Mouse (Mus musculus) liver, embryonic 15.5 days (tissue): ENCODE data around the gene Poldip3. TPM values are rescaled to one million over a fixed set of nuclear protein-coding genes. Genes with fewer than 3 reads are reported as not detected.

Experiments used
- ATAC-seq: fragments of 200-750 bp; cut with Nextera tagmentation; 2 replicates; pipeline ENCODE4 v1.8.0; 2017; ENCODE audit warnings: moderate number of reproducible peaks, mild to moderate bottlenecking, moderate library complexity; ENCODE audit not compliant: insufficient read depth
- H3K27ac ChIP-seq: fragments of 300-500 bp; sonication (generic); replicated peaks from 2 replicates; pipeline ENCODE4 v1.5.1; 2015; ENCODE audit warnings: mild to moderate bottlenecking, inconsistent platforms
- H3K27me3 ChIP-seq: fragments of 300-500 bp; sonication (generic); 2 replicates; pipeline ENCODE4 v1.6.1; 2015; ENCODE audit warnings: mild to moderate bottlenecking, inconsistent platforms
- H3K36me3 ChIP-seq: fragments of 300-500 bp; sonication (generic); replicated peaks from 2 replicates; pipeline ENCODE4 v1.6.1; 2015; ENCODE audit warnings: moderate library complexity, mild to moderate bottlenecking, inconsistent platforms
- H3K4me1 ChIP-seq: fragments of 300-500 bp; sonication (generic); replicated peaks from 2 replicates; pipeline ENCODE4 v1.6.1; 2015; ENCODE audit warnings: inconsistent platforms
- H3K4me2 ChIP-seq: fragments of 300-500 bp; sonication (generic); 2 replicates; pipeline ENCODE4 v1.6.1; 2015; ENCODE audit warnings: moderate library complexity, mild to moderate bottlenecking, inconsistent platforms
- H3K4me3 ChIP-seq: fragments of 300-500 bp; sonication (generic); replicated peaks from 2 replicates; pipeline ENCODE4 v1.5.1; 2015; ENCODE audit warnings: mild to moderate bottlenecking, inconsistent platforms
- H3K9ac ChIP-seq: fragments of 300-500 bp; sonication (generic); 2 replicates; pipeline ENCODE4 v1.6.1; 2015; ENCODE audit warnings: moderate library complexity, mild to moderate bottlenecking, inconsistent platforms
- H3K9me3 ChIP-seq: fragments of 300-500 bp; sonication (generic); replicated peaks from 2 replicates; pipeline ENCODE4 v1.6.1; 2016; ENCODE audit warnings: inconsistent platforms
- WGBS: fragments of 180-500 bp; shearing (Covaris S2); methylation state at CpG from one replicate; pipeline ENCODE4 v1.1.7; 2015; ENCODE audit warnings: mixed read lengths; ENCODE audit not compliant: insufficient replicate concordance; 5-methylcytosine and 5-hydroxymethylcytosine counted together
- polyA plus RNA-seq: library from polyadenylated mRNA; unstranded; fragments of >200 nt; fragmentation: Nextera tagmentation; extraction: Ambion mirVana; gene quantifications from 2 replicates; pipeline ENCODE4 v1.2.1, GENCODE M21; 2015

Gene Poldip3
- polyA plus RNA-seq: 55.5 and 61.3 TPM in 2 replicates

DNA sequence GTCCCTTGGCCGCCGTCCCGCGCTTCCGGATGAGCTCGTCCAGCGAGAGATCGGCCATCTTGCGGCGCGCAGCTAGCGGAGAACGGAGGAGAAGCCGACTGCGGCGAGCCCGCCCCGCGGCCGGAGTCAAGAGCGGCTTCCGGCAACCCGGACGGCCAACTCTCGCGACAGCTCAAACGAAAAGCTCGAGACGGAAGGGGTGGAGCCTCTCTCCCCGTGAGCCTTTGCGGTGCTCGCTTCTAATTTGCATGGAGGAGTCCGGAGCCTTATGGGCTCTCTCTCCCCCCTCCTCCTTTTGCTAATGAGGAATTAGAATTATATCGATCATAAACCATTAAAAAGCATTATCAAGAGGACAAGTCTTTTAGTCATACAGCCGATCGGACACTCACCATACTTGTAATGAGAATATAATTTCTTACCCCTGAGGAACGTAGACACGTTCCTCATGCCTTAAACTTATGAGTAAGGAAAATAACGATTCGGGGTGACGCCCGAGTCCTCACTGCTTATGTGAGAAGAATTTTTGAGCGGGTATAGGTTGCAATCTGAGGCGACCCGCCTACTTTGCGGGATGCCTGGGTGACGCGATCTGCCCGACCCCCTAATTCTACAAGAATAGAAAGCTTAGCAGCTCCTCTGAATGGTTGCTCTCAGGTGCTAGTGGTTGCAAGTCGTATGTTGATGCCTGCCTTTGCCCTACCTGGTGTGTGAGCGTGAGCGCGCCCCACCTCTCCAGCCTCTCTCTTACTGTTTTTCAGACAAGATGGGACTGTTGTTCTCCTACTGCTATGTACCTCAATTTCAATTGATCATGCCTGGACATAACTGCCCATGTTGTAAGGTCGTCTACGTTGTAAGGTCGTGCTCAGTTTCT, at the start of gene Poldip3:
Gene Poldip3 (minus strand): TSS at position 189 of the 877 bp plus-strand sequence.
- peak within 1 kb of the TSS; percentile 73 for H3K4me2 ChIP-seq
- H3K27me3 ChIP-seq: no peaks in the 10 kb centered on the region
- H3K9ac ChIP-seq: peak within 1 kb of the TSS; percentile 96
- ATAC-seq: peak; percentile 86
- H3K4me3 ChIP-seq: peak within 1 kb of the TSS; percentile 72
- H3K4me1 ChIP-seq: peaks cover 51% of the 10 kb centered on the region
- under 1% methylated on average over 56 of the region's 56 CpGs for WGBS
- H3K9me3 ChIP-seq: no peaks in the 10 kb centered on the region
- peak within 1 kb of the TSS; percentile 97 for H3K27ac ChIP-seq
- H3K36me3 ChIP-seq: peaks cover 45% of the 10 kb centered on the region

DNA sequence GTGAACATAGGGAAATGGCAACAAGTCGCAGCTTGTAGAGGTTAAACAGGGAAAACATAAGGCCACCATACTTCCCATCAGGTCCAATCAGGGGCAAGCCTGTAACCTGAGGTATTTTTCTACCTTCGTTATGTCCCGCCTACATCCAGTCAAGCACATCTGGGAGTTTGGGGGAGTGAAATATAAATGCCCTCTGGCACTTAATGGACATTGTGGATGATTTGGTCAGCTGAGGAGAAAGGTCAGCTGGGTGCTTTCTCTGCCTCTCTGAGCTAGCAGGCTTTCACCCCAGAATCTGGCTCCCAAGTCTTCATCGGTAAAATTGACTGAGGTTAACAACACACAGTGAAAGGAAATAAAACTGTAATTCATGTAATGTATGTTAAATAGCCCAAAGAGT, 44.2 kb upstream of the Poldip3 start:
- WGBS: 72% methylated on average over 4 of the region's 4 CpGs
- Histone ChIP-seq H3K9me3 (no peaks in the 10 kb centered on the region), H3K27me3 (no peaks in the 10 kb centered on the region), H3K36me3 (no peaks in the 10 kb centered on the region), H3K4me2 (no peak overlapping the region), H3K9ac (no peak overlapping the region), H3K4me3 (no peak overlapping the region), H3K27ac (no peak overlapping the region), H3K4me1 (no peaks in the 10 kb centered on the region)
- ATAC-seq: no peak

DNA sequence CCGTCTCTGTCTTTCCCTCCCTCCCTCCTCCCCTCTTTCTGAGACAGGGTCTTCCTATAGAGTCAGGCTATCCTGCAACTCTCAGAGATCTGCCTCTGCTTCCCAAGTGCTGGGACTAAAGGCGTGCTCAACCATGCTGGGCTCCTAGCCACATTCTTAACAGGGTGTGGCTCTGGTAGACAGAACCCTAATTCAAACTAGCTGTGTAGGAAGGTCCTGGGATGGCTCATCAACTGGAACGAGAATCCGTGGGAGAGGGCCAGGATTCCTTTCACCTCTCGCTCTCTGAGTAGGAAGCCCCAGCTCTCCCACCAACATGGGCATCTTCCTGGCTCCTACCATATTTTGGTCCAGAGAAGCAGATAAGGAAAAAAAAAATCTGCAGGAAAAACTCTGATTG, 33.2 kb upstream of the Poldip3 start:
- H3K9me3 ChIP-seq: no peaks in the 10 kb centered on the region
- no peak overlapping the region for H3K4me3 ChIP-seq
- no peak overlapping the region for H3K9ac ChIP-seq
- ATAC-seq: no peak
- H3K27ac ChIP-seq: peak overlapping the region; percentile 16; the same call in 1 of the 2 replicates
- 56% methylated on average over 5 of the region's 5 CpGs for WGBS
- H3K27me3 ChIP-seq: peaks cover 4% of the 10 kb centered on the region; the same call in 1 of the 2 replicates
- H3K36me3 ChIP-seq: no peaks in the 10 kb centered on the region
- peaks cover 18% of the 10 kb centered on the region for H3K4me1 ChIP-seq
- H3K4me2 ChIP-seq: 0 out of 2 replicates have a peak overlapping the region, but pooled peaks have one; percentile 0

DNA sequence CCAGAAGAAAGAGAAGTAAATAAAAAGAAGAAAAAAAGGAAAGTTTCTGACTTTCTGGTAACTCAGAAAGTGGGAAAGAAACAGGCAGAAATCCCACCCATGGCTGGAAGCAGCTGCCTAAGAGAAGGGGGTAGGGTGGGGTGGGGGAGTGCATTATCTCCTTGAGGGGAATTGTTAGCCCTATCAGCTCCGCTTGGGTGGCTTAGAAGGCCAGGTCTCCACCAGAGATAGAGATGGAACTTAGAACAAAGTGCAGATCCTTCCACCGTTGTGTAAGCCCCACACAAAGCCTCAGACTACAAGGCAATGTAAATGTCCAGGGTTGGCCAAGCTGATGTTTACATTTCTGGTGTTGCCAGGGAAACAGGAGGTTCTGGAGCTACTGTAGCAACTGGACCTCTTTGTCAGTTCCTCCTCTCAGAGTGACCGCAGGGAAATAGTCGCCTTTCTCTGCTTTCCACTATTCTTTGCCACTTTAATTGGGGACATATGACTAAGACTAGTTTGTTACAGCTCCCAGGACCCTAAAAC, 32.7 kb upstream of the Poldip3 start:
- H3K27ac ChIP-seq: peak overlapping the region; percentile 16; the same call in 1 of the 2 replicates
- peak; percentile 70 for ATAC-seq
- H3K9me3 ChIP-seq: no peaks in the 10 kb centered on the region
- 37% methylated on average over 4 of the region's 4 CpGs for WGBS
- H3K36me3 ChIP-seq: no peaks in the 10 kb centered on the region
- H3K9ac ChIP-seq: no peak overlapping the region
- peaks cover 4% of the 10 kb centered on the region; the same call in 1 of the 2 replicates for H3K27me3 ChIP-seq
- 0 out of 2 replicates have a peak overlapping the region, but pooled peaks have one; percentile 0 for H3K4me2 ChIP-seq
- no peak overlapping the region for H3K4me3 ChIP-seq
- H3K4me1 ChIP-seq: peaks cover 18% of the 10 kb centered on the region

DNA sequence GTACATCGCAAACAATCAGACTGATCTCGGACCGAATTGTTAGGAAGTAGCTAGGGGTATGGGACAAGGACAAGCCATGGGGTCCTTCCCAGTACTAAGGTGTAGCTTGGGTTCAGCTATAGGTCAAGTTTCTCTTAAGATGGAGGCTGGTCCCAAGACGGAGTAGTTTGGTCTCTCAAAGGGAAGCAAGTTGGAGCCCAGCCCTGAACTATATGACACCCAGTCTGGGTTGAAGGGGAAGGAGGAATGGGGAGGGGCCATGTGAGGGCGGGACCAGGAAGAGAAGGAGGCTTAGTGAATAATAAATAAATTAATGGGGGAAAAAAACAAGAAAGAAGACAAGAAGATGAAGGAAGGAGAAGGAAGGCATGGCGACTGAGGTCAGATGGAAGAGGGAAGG, 30.8 kb upstream of the Poldip3 start:
- H3K4me3 ChIP-seq: no peak overlapping the region
- no peaks in the 10 kb centered on the region for H3K36me3 ChIP-seq
- H3K27ac ChIP-seq: no peak overlapping the region
- H3K9me3 ChIP-seq: no peaks in the 10 kb centered on the region
- H3K4me2 ChIP-seq: no peak overlapping the region
- no peak overlapping the region for H3K9ac ChIP-seq
- ATAC-seq: no peak
- WGBS: 78% methylated on average over 6 of the region's 6 CpGs
- H3K27me3 ChIP-seq: no peaks in the 10 kb centered on the region
- peaks cover 18% of the 10 kb centered on the region for H3K4me1 ChIP-seq

DNA sequence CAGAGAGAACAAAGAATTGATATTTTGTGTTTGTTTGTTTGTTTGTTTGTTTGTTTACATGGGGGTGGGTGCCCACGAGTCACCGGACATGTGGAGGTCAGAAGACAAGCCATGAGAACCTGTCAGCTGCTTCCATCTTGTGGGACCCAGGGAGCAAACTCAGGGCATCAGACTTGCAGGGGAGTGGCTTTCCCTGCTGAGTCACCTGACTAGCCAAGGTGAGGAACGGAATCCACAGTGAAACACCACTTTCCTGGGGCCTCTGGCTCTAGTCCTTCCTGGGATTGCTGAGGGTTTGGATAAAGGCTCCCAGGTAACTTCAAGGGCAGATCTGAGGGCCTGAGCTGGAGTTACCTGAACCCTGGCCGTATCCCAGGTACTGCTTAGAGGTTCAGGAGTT, 27.5 kb upstream of the Poldip3 start:
- Histone ChIP-seq H3K27ac (no peak overlapping the region), H3K4me1 (peaks cover 31% of the 10 kb centered on the region), H3K4me3 (no peak overlapping the region), H3K27me3 (no peaks in the 10 kb centered on the region), H3K4me2 (no peak overlapping the region), H3K9ac (no peak overlapping the region), H3K9me3 (no peaks in the 10 kb centered on the region), H3K36me3 (0 out of 2 replicates have a peak, but pooled peaks cover 5% of the 10 kb centered on the region)
- WGBS: 69% methylated on average over 4 of the region's 4 CpGs
- no peak for ATAC-seq

DNA sequence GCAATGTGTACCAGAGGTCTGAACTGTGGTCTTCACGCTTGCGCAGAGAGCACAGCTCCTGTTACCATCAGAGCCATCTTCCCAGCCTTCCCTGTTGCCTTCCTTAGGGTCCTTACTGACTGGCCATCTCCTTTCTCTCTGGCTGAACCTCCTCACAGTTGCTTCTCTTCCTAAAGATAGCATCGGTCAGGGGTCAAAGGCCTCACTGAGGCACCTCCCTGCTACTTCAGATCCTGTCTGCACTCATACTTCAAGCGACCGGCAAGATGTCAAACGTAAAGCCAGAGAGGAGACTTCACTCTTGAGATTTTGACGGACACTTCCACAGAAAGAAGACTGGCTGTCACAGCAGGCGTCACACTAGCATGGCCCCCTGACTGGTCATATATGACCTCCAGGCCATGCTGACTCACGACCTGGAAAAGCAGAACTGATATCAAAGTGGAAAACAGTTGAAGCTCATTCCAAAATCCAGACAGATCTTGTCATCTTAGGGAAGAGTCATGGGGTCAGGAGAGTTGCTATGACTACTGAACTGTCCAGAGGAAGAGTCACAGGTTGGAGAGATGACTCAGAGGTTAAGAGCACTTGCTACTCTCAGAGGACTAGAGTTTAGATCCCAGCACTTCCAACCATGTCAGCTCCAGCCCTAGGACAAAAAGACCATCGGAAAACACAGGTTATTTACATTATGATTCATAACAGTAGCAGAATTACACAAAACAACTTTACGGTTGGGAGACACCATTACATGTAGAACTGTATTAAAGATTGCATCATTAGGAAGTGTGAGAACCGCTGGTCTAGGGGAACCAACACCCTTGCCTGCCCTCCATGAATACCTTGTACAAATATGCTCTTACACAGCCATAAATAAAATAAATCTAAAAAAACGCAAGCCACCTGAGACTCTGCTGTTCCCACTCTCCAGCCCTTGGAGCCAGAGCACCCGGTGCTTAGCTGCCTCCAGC, 25.0 kb upstream of the Poldip3 start:
- H3K9ac ChIP-seq: no peak overlapping the region
- no peak overlapping the region for H3K4me3 ChIP-seq
- no peaks in the 10 kb centered on the region for H3K9me3 ChIP-seq
- H3K27me3 ChIP-seq: no peaks in the 10 kb centered on the region
- H3K36me3 ChIP-seq: 0 out of 2 replicates have a peak, but pooled peaks cover 5% of the 10 kb centered on the region
- 76% methylated on average over 14 of the region's 14 CpGs for WGBS
- no peak overlapping the region for H3K4me2 ChIP-seq
- ATAC-seq: no peak
- H3K4me1 ChIP-seq: peaks cover 47% of the 10 kb centered on the region
- H3K27ac ChIP-seq: no peak overlapping the region

DNA sequence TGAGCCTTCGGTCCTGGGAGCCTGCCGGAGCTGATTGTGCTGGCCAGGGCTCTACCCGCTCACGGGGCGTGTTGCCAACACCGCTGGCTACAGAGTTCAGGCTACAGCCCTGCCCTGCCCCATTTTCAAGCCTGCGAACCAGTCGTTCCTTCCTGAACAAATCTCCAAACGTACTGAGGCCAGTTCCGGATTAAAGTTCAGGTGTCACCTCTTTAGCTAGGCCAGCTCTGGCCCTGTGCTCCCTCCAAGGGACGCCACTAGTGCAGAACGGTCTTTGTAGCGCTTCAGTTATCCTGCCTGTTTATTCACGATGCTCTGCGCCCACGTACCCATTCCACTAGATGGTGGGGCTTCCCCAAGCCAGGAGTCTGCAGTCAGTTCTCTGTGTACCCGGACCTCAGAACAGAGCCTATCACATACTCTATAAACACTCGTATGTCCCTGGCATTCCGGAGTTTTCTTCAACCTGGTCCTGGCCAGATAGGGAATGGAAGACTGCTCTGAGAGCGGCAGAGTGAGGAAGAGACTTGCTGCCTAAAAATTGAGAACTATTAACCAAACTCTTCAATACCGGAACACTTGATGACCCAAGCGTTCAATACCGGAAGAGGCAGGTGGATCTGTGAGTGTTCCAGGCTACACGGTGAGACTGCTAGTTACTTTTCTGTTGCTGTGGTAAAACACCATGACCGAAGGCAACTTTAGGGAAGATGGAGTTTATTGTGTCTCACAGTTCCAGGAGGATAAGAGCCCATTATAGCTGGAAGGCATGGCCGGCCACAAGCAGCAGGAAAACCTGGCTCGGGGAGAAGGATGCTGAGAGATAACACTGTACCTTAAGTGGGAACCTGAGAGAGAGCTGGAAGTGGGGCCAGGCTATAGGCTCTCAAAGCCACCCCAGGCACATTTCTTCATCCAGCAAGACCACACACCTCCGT, 23.6 kb upstream of the Poldip3 start, which contains the start of gene Cyb5r3:
Gene Cyb5r3 (minus strand): TSS at position 101 of the 938 bp plus-strand sequence.
- Histone ChIP-seq H3K9me3 (no peaks in the 10 kb centered on the region), H3K36me3 (peaks cover 11% of the 10 kb centered on the region; the same call in 1 of the 2 replicates), H3K4me2 (peak within 1 kb of the TSS; percentile 80), H3K27ac (peak within 1 kb of the TSS; percentile 95), H3K9ac (peak within 1 kb of the TSS; percentile 92), H3K4me1 (peaks cover 61% of the 10 kb centered on the region), H3K4me3 (peak within 1 kb of the TSS; percentile 86), H3K27me3 (no peaks in the 10 kb centered on the region)
- 35% methylated on average over 28 of the region's 28 CpGs for WGBS
- peak; percentile 43 for ATAC-seq

DNA sequence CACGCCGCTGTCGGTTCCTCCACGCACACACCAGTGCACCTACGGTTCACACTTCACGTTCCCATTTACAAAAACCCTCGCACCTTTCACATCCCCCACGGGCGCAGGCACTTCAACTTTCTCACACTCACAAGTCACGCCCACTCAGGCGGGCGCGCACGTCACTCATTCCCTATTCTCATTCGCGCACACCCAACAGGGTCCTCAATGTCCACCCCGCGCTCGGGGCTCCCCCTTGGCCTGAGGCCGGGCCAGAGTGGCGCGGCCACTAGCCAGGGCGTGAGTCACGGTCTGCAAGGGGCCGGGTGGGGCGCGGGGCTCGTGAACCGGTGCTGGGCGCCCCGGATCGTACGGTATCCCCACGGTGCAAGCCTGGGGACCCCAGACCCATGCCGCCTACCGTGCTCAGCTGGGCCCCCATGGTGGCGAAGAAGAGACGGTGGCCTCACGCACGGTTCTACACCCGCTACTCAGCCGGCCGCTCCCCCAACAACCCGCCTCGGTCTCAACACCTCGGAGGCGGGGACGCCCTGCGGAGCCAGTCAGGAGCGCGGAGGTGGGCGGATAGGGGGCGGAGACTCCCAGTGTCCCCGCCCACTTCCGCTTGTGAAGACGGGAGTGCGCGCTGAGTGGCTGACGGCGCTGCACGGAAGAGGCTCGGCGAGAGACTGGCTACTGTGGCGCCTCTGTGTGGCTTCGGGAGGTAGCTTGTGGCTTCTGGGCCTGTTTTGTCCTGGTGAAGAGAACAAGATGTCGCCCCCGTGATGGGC, 22.7 kb upstream of the Poldip3 start:
- Histone ChIP-seq H3K36me3 (peaks cover 19% of the 10 kb centered on the region), H3K4me2 (peak overlapping the region; percentile 80), H3K4me3 (peak overlapping the region; percentile 86), H3K9ac (peak overlapping the region; percentile 92), H3K27me3 (no peaks in the 10 kb centered on the region), H3K27ac (peak overlapping the region; percentile 95), H3K4me1 (peaks cover 70% of the 10 kb centered on the region), H3K9me3 (no peaks in the 10 kb centered on the region)
- peak; percentile 81 for ATAC-seq
- WGBS: under 1% methylated on average over 67 of the region's 67 CpGs
